ENCODE assay signal across 9 mouse cellular contexts in the genomic region with DNA sequence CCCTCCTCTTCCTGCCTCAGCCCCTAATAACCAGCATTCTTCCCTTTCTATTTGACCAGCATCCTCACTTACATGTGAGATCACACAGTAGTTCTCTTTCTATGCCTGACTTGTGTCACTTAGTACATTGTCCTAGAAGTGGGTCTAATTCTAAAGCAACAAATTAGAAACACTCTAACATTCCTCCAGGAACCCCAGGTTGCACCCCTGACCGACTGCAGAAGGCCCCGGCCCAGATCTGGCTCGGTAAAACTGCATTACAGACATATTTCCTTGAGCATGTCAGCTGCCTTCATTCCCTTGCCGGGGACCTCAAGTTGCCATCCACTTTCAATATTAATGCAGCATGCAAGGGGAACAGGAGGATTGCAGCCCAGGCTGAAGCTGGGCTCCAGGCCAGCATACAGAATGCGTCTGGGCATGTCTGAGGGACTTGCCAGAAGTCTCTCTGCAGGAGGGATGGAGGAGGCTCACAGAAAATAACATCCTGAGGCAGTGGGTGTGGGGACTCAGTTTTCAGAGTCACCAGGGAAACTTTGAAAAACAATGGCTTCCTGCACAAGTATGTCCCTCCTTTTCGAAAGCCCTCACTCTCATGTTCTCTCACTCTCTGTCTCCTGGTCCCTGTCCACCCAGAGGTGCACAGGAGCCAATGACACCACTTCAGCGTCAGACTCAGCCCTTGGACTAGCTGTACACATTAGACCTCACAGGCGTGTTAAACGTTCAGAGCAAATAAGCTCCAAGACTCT. TPM values are rescaled to one million over a fixed set of nuclear protein-coding genes. Genes with fewer than 3 reads are reported as not detected.
DNase-seq lines count a peak whose midpoint lies in the region; ATAC-seq and TF ChIP-seq lines count a peak whose summit lies in the region.
"Had no signal": no experiment of that assay in that cellular context is flagged by ENCODE, and none has a peak within 500 bp of the region (broad histone marks: within the 10 kb centered on the region; RNA-seq: fewer than 3 reads in every experiment).

No protein-coding gene starts in this region.

- H3K27ac ChIP-seq in cortical plate, adult 2 months (ENCODE audit: insufficient read depth, low read length) = peak overlapping the region; percentile 19
- H3K27ac ChIP-seq in intestine, embryonic 15.5 days = peak overlapping the region; percentile 71
- 0 out of 2 replicates have a peak overlapping the region, but pooled peaks have one; percentile 23 for H3K27ac ChIP-seq in limb, embryonic 11.5 days (replicated peaks; ENCODE audit: low read depth, low read length)
- peak overlapping the region; percentile 2; the same call in 1 of the 2 replicates for H3K27ac ChIP-seq in neural tube, embryonic 14.5 days (ENCODE audit: low read depth, low read length)

- H3K36me3 ChIP-seq in intestine, embryonic 15.5 days = no peaks in the 10 kb centered on the region
- no peaks in the 10 kb centered on the region for H3K36me3 ChIP-seq in limb, embryonic 11.5 days (ENCODE audit: control insufficient read depth, insufficient read depth, low read length)
- H3K36me3 ChIP-seq in neural tube, embryonic 14.5 days (ENCODE audit: control insufficient read depth, insufficient read depth, low read length) = no peaks in the 10 kb centered on the region

- peak; percentile 68 to 75 for DNase-seq in urinary bladder, adult 18-20 months (ENCODE audit: low spot score in 2 of 2)
- DNase-seq in urinary bladder, postnatal 10 days (ENCODE audit: low spot score) = no peak
- peak; percentile 36 for DNase-seq in gastrocnemius, postnatal 25 days
- no peak for DNase-seq in limb, embryonic 11.5 days (ENCODE audit: low spot score)
- no peak for DNase-seq in spleen, postnatal 14 days (ENCODE audit: low spot score in 2 of 2)

- TF ChIP-seq POLR2A in cortical plate, adult 2 months (IDR thresholded peaks at IDR 0.05; ENCODE audit: extremely low read depth, insufficient read depth, low read length) = no peak

- no peak overlapping the region for H3K4me3 ChIP-seq in cortical plate, adult 2 months (ENCODE audit: insufficient read depth, low read length)
- H3K4me3 ChIP-seq in intestine, embryonic 15.5 days (replicated peaks) = no peak overlapping the region
- no peak overlapping the region for H3K4me3 ChIP-seq in limb, embryonic 11.5 days (ENCODE audit: low read depth, low read length)
- no peak overlapping the region for H3K4me3 ChIP-seq in neural tube, embryonic 14.5 days (ENCODE audit: low read depth, low read length)
- H3K4me3 ChIP-seq: erythroblast, embryonic 14.5 days had no signal

- H3K9me3 ChIP-seq in intestine, embryonic 15.5 days = no peaks in the 10 kb centered on the region
- no peaks in the 10 kb centered on the region for H3K9me3 ChIP-seq in limb, embryonic 11.5 days (ENCODE audit: control insufficient read depth, low read length)
- H3K9me3 ChIP-seq in neural tube, embryonic 14.5 days (ENCODE audit: control insufficient read depth, low read length) = no peaks in the 10 kb centered on the region

- ATAC-seq in intestine, embryonic 15.5 days = peak; percentile 70
- no peak for ATAC-seq in limb, embryonic 11.5 days (ENCODE audit: insufficient number of reproducible peaks, low FRiP score, low TSS enrichment, low read depth)
- peak; percentile 76; the same call in 1 of the 2 replicates for ATAC-seq in neural tube, embryonic 14.5 days (ENCODE audit: low read depth)

- H3K4me1 ChIP-seq in cortical plate, adult 2 months (ENCODE audit: control insufficient read depth, insufficient read depth, low read length) = peaks cover 3% of the 10 kb centered on the region
- H3K4me1 ChIP-seq in intestine, embryonic 15.5 days (replicated peaks) = peaks cover 7% of the 10 kb centered on the region
- H3K4me1 ChIP-seq in limb, embryonic 11.5 days (ENCODE audit: control insufficient read depth, insufficient read depth, low read length) = no peaks in the 10 kb centered on the region
- no peaks in the 10 kb centered on the region; the same call in 1 of the 2 replicates for H3K4me1 ChIP-seq in neural tube, embryonic 14.5 days (ENCODE audit: control insufficient read depth, insufficient read depth, low read length)

- no peaks in the 10 kb centered on the region for H3K27me3 ChIP-seq in intestine, embryonic 15.5 days (replicated peaks)
- no peaks in the 10 kb centered on the region for H3K27me3 ChIP-seq in limb, embryonic 11.5 days (ENCODE audit: control insufficient read depth, insufficient read depth, low read length)
- H3K27me3 ChIP-seq in neural tube, embryonic 14.5 days (ENCODE audit: control insufficient read depth, insufficient read depth, low read length) = no peaks in the 10 kb centered on the region

- H3K4me2 ChIP-seq in intestine, embryonic 15.5 days (replicated peaks) = 0 out of 2 replicates have a peak overlapping the region, but pooled peaks have one; percentile 0
- H3K4me2 ChIP-seq in limb, embryonic 11.5 days (ENCODE audit: low read depth, severe bottlenecking) = no peak overlapping the region
- 0 out of 2 replicates have a peak overlapping the region, but pooled peaks have one; percentile 11 for H3K4me2 ChIP-seq in neural tube, embryonic 14.5 days (ENCODE audit: low read depth, low read length)

- no peak overlapping the region for H3K9ac ChIP-seq in intestine, embryonic 15.5 days
- H3K9ac ChIP-seq in limb, embryonic 11.5 days (ENCODE audit: low read length) = no peak overlapping the region
- H3K9ac ChIP-seq in neural tube, embryonic 14.5 days (replicated peaks; ENCODE audit: low read depth, low read length) = no peak overlapping the region

- no peak for TF ChIP-seq CTCF in cortical plate, adult 2 months (IDR thresholded peaks at IDR 0.05; ENCODE audit: extremely low read depth, insufficient read depth, low read length)

- WGBS in intestine, embryonic 15.5 days = 34% methylated on average over 9 of the region's 9 CpGs
- WGBS in limb, embryonic 11.5 days = 53% methylated on average over 9 of the region's 9 CpGs
- WGBS in neural tube, embryonic 14.5 days = 32% methylated on average over 9 of the region's 9 CpGs

RNA-seq across cellular contexts. Expression of a gene that starts 9.0 kb away (rescaled TPM):
- not detected in 2 replicates for polyA plus RNA-seq in cortical plate, adult 2 months (2012; rRNA removed)
- total RNA-seq in gastrocnemius, postnatal 25 days (2021) = not detected
- not detected in 2 replicates for polyA plus RNA-seq in intestine, embryonic 15.5 days (2015; fragmentation: Nextera tagmentation; extraction: Ambion mirVana)
- not detected in 2 replicates for polyA plus RNA-seq in limb, embryonic 11.5 days (2014; fragmentation: Nextera tagmentation; extraction: Ambion mirVana)
- not detected in 2 replicates for polyA plus RNA-seq in neural tube, embryonic 14.5 days (2014; fragmentation: Nextera tagmentation; extraction: Ambion mirVana)
- polyA plus RNA-seq: erythroblast, embryonic 14.5 days had no signal

RNA-seq across cellular contexts. Expression of a gene that starts 15.3 kb away (rescaled TPM):
- polyA plus RNA-seq in cortical plate, adult 2 months (2012; rRNA removed) = 26.3 and 26.6 TPM in 2 replicates
- total RNA-seq in gastrocnemius, postnatal 25 days (2021) = 10 to 100 TPM; 19.5 to 20.4 TPM
- 41.3 and 48.2 TPM in 2 replicates for polyA plus RNA-seq in intestine, embryonic 15.5 days (2015; fragmentation: Nextera tagmentation; extraction: Ambion mirVana)
- 71.6 and 82.9 TPM in 2 replicates for polyA plus RNA-seq in limb, embryonic 11.5 days (2014; fragmentation: Nextera tagmentation; extraction: Ambion mirVana)
- 45.3 and 48.6 TPM in 2 replicates for polyA plus RNA-seq in neural tube, embryonic 14.5 days (2014; fragmentation: Nextera tagmentation; extraction: Ambion mirVana)

Comparison
In these comparisons a context has a peak if more than half of its experiments do, and no peak if none do; other contexts are left out.
1. DNase-seq: peak in urinary bladder, adult 18-20 months (2 of 2) and gastrocnemius, postnatal 25 days (single experiment); none in urinary bladder, postnatal 10 days (single experiment), limb, embryonic 11.5 days (single experiment) and spleen, postnatal 14 days (0 of 2).
2. H3K27ac ChIP-seq: peak in every context shown above with its lines; median percentile 71 in intestine, embryonic 15.5 days; 23 in limb, embryonic 11.5 days; 19 in cortical plate, adult 2 months; 2 in neural tube, embryonic 14.5 days.